In genomic region chr5:73731991-73732565, GRCm38 (mm10) we compare ENCODE assay signal across 20 mouse cellular contexts.
DNase-seq lines count a peak whose midpoint lies in the region; ATAC-seq and TF ChIP-seq lines count a peak whose summit lies in the region.
"Had no signal": no experiment of that assay in that cellular context is flagged by ENCODE, and none has a peak within 500 bp of the region (broad histone marks: within the 10 kb centered on the region; RNA-seq: fewer than 3 reads in every experiment).

No protein-coding gene starts in this region.

- TF ChIP-seq POLR2A in brain, embryonic 14.5 days (IDR thresholded peaks at IDR 0.05; ENCODE audit: borderline replicate concordance, extremely low read depth, insufficient read depth, insufficient read length, poor library complexity, severe bottlenecking) = no peak

- peak; percentile 25 for DNase-seq in hindbrain, embryonic 10.5 days (ENCODE audit: low spot score)
- no peak for DNase-seq in hindbrain, embryonic 11.5 days (ENCODE audit: low spot score)
- no peak for DNase-seq in ES-E14 (ENCODE audit: low read depth, low spot score)
- peak; percentile 23 for DNase-seq in brain, embryonic 14.5 days (ENCODE audit: low read depth)
- peak; percentile 53 for DNase-seq in forelimb bud, embryonic 11.5 days (ENCODE audit: low read depth, low spot score)
- DNase-seq in layer of hippocampus, postnatal 25 days (ENCODE audit: extremely low spot score in 1 of 2, low spot score in 1 of 2) = no peak
- DNase-seq in cerebellum, adult 8-10 months = no peak
- DNase-seq in thymus, adult 18-20 months = no peak
- DNase-seq: cerebellum, adult 11 months; lung, adult 2 months; lung, postnatal 36 days; thymus, postnatal 4 days had no signal

- H3K9me3 ChIP-seq in hindbrain, embryonic 10.5 days = no peaks in the 10 kb centered on the region
- no peaks in the 10 kb centered on the region for H3K9me3 ChIP-seq in hindbrain, embryonic 11.5 days (ENCODE audit: control insufficient read depth, low read length)
- H3K9me3 ChIP-seq in ES-E14 (ENCODE audit: control insufficient read depth, insufficient read depth, low read depth, low read length) = no peaks in the 10 kb centered on the region
- H3K9me3 ChIP-seq: forebrain, embryonic 15.5 days; intestine, embryonic 15.5 days; neural tube, embryonic 13.5 days had no signal

- H3K4me2 ChIP-seq in hindbrain, embryonic 11.5 days (replicated peaks; ENCODE audit: low read depth, low read length) = no peak overlapping the region
- H3K4me2 ChIP-seq: forebrain, embryonic 15.5 days; hindbrain, embryonic 14.5 days; intestine, embryonic 15.5 days; liver, embryonic 11.5 days; midbrain, embryonic 11.5 days; neural tube, embryonic 13.5 days had no signal

- peaks cover 4% of the 10 kb centered on the region; the same call in 1 of the 2 replicates for H3K4me1 ChIP-seq in hindbrain, embryonic 10.5 days (replicated peaks)
- H3K4me1 ChIP-seq in hindbrain, embryonic 11.5 days (replicated peaks; ENCODE audit: control insufficient read depth, insufficient read depth, low read length) = no peaks in the 10 kb centered on the region
- no peaks in the 10 kb centered on the region for H3K4me1 ChIP-seq in ES-E14 (ENCODE audit: control insufficient read depth in 2 of 2, insufficient read depth in 2 of 2, low read length in 2 of 2, poor library complexity in 1 of 2)
- H3K4me1 ChIP-seq: forebrain, embryonic 15.5 days; intestine, embryonic 15.5 days; neural tube, embryonic 13.5 days had no signal

- in situ Hi-C loops in ES-E14 (cut with MboI; ENCODE audit: low sequenced_read_pairs in 2 of 2, unreplicated experiment in 2 of 2) = no loop called here

- no peaks in the 10 kb centered on the region for H3K27me3 ChIP-seq in hindbrain, embryonic 10.5 days (ENCODE audit: insufficient read depth, poor library complexity, severe bottlenecking)
- no peaks in the 10 kb centered on the region for H3K27me3 ChIP-seq in hindbrain, embryonic 11.5 days (ENCODE audit: control insufficient read depth, insufficient read depth, low read length)
- H3K27me3 ChIP-seq: forebrain, embryonic 15.5 days; intestine, embryonic 15.5 days; neural tube, embryonic 13.5 days had no signal

- H3K4me3 ChIP-seq in hindbrain, embryonic 10.5 days = no peak overlapping the region
- H3K4me3 ChIP-seq in hindbrain, embryonic 11.5 days (ENCODE audit: low read depth, low read length) = no peak overlapping the region
- H3K4me3 ChIP-seq in ES-E14 (ENCODE audit: insufficient read depth in 1 of 2, low read depth in 1 of 2, low read length in 2 of 2, poor library complexity in 1 of 2, severe bottlenecking in 1 of 2) = no peak overlapping the region
- H3K4me3 ChIP-seq: erythroblast, embryonic 14.5 days; forebrain, embryonic 15.5 days; intestine, embryonic 15.5 days; layer of hippocampus, adult 2 months; neural tube, embryonic 13.5 days had no signal

- H3K27ac ChIP-seq in hindbrain, embryonic 10.5 days = no peak overlapping the region
- H3K27ac ChIP-seq in hindbrain, embryonic 11.5 days (ENCODE audit: low read depth, low read length) = no peak overlapping the region
- H3K27ac ChIP-seq in ES-E14 (ENCODE audit: insufficient read depth, low read depth, low read length, poor library complexity, severe bottlenecking) = no peak overlapping the region
- H3K27ac ChIP-seq: forebrain, embryonic 15.5 days; hindbrain, embryonic 14.5 days; intestine, embryonic 15.5 days; layer of hippocampus, adult 2 months; neural tube, embryonic 13.5 days had no signal

- no peak for ATAC-seq in hindbrain, embryonic 11.5 days (ENCODE audit: low FRiP score)
- ATAC-seq: forebrain, embryonic 15.5 days; intestine, embryonic 15.5 days had no signal

- WGBS in hindbrain, embryonic 10.5 days = 52% methylated on average over 9 of the region's 9 CpGs
- 55% methylated on average over 9 of the region's 9 CpGs for WGBS in hindbrain, embryonic 11.5 days

- no peaks in the 10 kb centered on the region for H3K36me3 ChIP-seq in hindbrain, embryonic 10.5 days
- no peaks in the 10 kb centered on the region for H3K36me3 ChIP-seq in hindbrain, embryonic 11.5 days (ENCODE audit: control insufficient read depth, insufficient read depth, low read length)
- H3K36me3 ChIP-seq in ES-E14 (ENCODE audit: control insufficient read depth, insufficient read depth, low read length, poor library complexity, severe bottlenecking) = no peaks in the 10 kb centered on the region
- H3K36me3 ChIP-seq: forebrain, embryonic 15.5 days; intestine, embryonic 15.5 days; neural tube, embryonic 13.5 days had no signal

- H3K9ac ChIP-seq in hindbrain, embryonic 11.5 days (ENCODE audit: low read depth, low read length) = no peak overlapping the region
- H3K9ac ChIP-seq in ES-E14 (ENCODE audit: insufficient read depth, low read depth, low read length, poor library complexity, severe bottlenecking) = no peak overlapping the region
- H3K9ac ChIP-seq: forebrain, embryonic 15.5 days; hindbrain, embryonic 14.5 days; intestine, embryonic 15.5 days; neural tube, embryonic 13.5 days had no signal

- no peak for TF ChIP-seq CTCF in brain, embryonic 14.5 days (IDR thresholded peaks at IDR 0.05; ENCODE audit: borderline replicate concordance, extremely low read depth, insufficient read depth, insufficient read length)

TF ChIP-seq in ES-E14, 5 proteins besides CTCF, POLR2A, EP300 and RAD21:
- TF ChIP-seq CHD2 (IDR thresholded peaks at IDR 0.05; ENCODE audit: low read depth, low read length) (no peak), ZNF384 (IDR thresholded peaks at IDR 0.05; ENCODE audit: low read depth, low read length) (0 out of 2 replicates have a peak, but pooled peaks have one; percentile 5)

Comparison
In these comparisons a context has a peak if more than half of its experiments do, and no peak if none do; other contexts are left out.
1. DNase-seq: peak in hindbrain, embryonic 10.5 days (single experiment), brain, embryonic 14.5 days (single experiment) and forelimb bud, embryonic 11.5 days (single experiment); none in hindbrain, embryonic 11.5 days (single experiment), ES-E14 (single experiment), layer of hippocampus, postnatal 25 days (0 of 2), cerebellum, adult 8-10 months (single experiment) and thymus, adult 18-20 months (0 of 2).